Mouse (Mus musculus) heart, adult 9 months (tissue): ENCODE measurements around the gene Sema6b.
"Not testable (repeated sequence)": the region's sequence is repeated elsewhere in the genome, so short reads cannot be mapped to it uniquely, and the experiment has no call there.

Experiments
- DNase-seq, 2 experiments: peaks; one replicate each; pipeline ENCODE4 v3.0.0; 2022; ENCODE audit warnings: low spot score in 2 of 2

Sema6b gene

GRCm38 (mm10) chr17:56119431-56119830, 20.7 kb downstream of the Sema6b start:
- no peak for DNase-seq

GRCm38 (mm10) chr17:56117251-56117710, 22.9 kb downstream of the Sema6b start, which contains the start of gene Plin5:
Gene Plin5 (minus strand): TSS chr17:56117596.
- peak; percentile 78 to 80 for DNase-seq

GRCm38 (mm10) chr17:56116193-56116592, 23.9 kb downstream of the Sema6b start:
- DNase-seq: no peak

GRCm38 (mm10) chr17:56112743-56113142, 27.4 kb downstream of the Sema6b start:
- DNase-seq: no peak

GRCm38 (mm10) chr17:56111864-56112263, 28.3 kb downstream of the Sema6b start:
- DNase-seq: no peak

GRCm38 (mm10) chr17:56111021-56111420, 29.1 kb downstream of the Sema6b start:
- DNase-seq: no peak

- no peak for DNase-seq
Measured at GRCm38 (mm10) chr17:56110571-56110970, 29.6 kb downstream of the Sema6b start.

- peak; percentile 75 to 78 for DNase-seq
Measured at GRCm38 (mm10) chr17:56109219-56110051, 30.7 kb downstream of the Sema6b start, which contains the start of gene Plin4. Gene Plin4 (minus strand): TSS chr17:56109803.

- DNase-seq: peak; percentile 89 to 91
Measured at GRCm38 (mm10) chr17:56108334-56109044, 31.7 kb downstream of the Sema6b start.

- DNase-seq: no peak
Measured at GRCm38 (mm10) chr17:56107736-56108135, 32.4 kb downstream of the Sema6b start.

- DNase-seq: no peak
Measured at GRCm38 (mm10) chr17:56106981-56107380, 33.2 kb downstream of the Sema6b start.

GRCm38 (mm10) chr17:56106436-56106835, 33.7 kb downstream of the Sema6b start:
- DNase-seq: not testable (repeated sequence)

GRCm38 (mm10) chr17:56104821-56105220, 35.3 kb downstream of the Sema6b start:
- not testable (repeated sequence) for DNase-seq

GRCm38 (mm10) chr17:56103465-56104285, 36.5 kb downstream of the Sema6b start:
- DNase-seq: no peak

- no peak for DNase-seq
Measured at GRCm38 (mm10) chr17:56102927-56103326, 37.2 kb downstream of the Sema6b start.

- DNase-seq: no peak
Measured at GRCm38 (mm10) chr17:56102158-56102557, 38.0 kb downstream of the Sema6b start.

- no peak for DNase-seq
Measured at GRCm38 (mm10) chr17:56100811-56101210, 39.3 kb downstream of the Sema6b start.

GRCm38 (mm10) chr17:56098711-56099572, 41.2 kb downstream of the Sema6b start:
- DNase-seq: no peak

- no peak for DNase-seq
Measured at GRCm38 (mm10) chr17:56098180-56098579, 42.0 kb downstream of the Sema6b start.

GRCm38 (mm10) chr17:56096883-56097282, 43.3 kb downstream of the Sema6b start:
- DNase-seq: no peak

GRCm38 (mm10) chr17:56092794-56093193, 47.3 kb downstream of the Sema6b start:
- DNase-seq: no peak
